Mouse (Mus musculus): Measurements from ENCODE around the gene Itgav. TPM values are rescaled to one million over a fixed set of nuclear protein-coding genes. Genes with fewer than 3 reads are reported as not detected.

The Itgav gene
- polyA plus RNA-seq, 1 experiment from 2014 or later = 26.5 TPM

- Histone ChIP-seq H3K36me3 (replicated peaks; ENCODE audit: insufficient read depth, low read length) (no peaks in the 10 kb centered on the region), H3K27me3 (ENCODE audit: insufficient read depth, low read length) (no peaks in the 10 kb centered on the region), H3K27ac (ENCODE audit: low read depth) (no peak overlapping the region), H3K4me1 (ENCODE audit: insufficient read depth) (no peaks in the 10 kb centered on the region), H3K9me3 (ENCODE audit: low read length) (peaks cover 2% of the 10 kb centered on the region), H3K4me2 (ENCODE audit: low read depth, low read length) (no peak overlapping the region), H3K4me3 (ENCODE audit: low read depth, low read length) (no peak overlapping the region), H3K9ac (replicated peaks) (no peak overlapping the region)
- no peak for TF ChIP-seq EP300 (IDR thresholded peaks at IDR 0.05; ENCODE audit: low read depth)
- TF ChIP-seq CTCF (IDR thresholded peaks at IDR 0.05; ENCODE audit: low read depth) = no peak
- WGBS (ENCODE audit: insufficient replicate concordance) = 76% methylated on average over 7 of the region's 7 CpGs
- DNase-seq (no peak), ATAC-seq (no peak)
Observed at GRCm38 (mm10) chr2:83694061-83694460, 30.1 kb upstream of the Itgav start.

GRCm38 (mm10) chr2:83695345-83696247, 28.6 kb upstream of the Itgav start:
- no peak overlapping the region for H3K4me3 ChIP-seq (ENCODE audit: low read depth, low read length)
- TF ChIP-seq CTCF (IDR thresholded peaks at IDR 0.05; ENCODE audit: low read depth) (no peak), EP300 (IDR thresholded peaks at IDR 0.05; ENCODE audit: low read depth) (no peak)
- H3K36me3 ChIP-seq (replicated peaks; ENCODE audit: insufficient read depth, low read length) = no peaks in the 10 kb centered on the region
- ATAC-seq (no peak), DNase-seq (no peak)
- no peak overlapping the region for H3K27ac ChIP-seq (ENCODE audit: low read depth)
- no peaks in the 10 kb centered on the region for H3K4me1 ChIP-seq (ENCODE audit: insufficient read depth)
- H3K9me3 ChIP-seq (ENCODE audit: low read length) = no peaks in the 10 kb centered on the region
- no peak overlapping the region for H3K4me2 ChIP-seq (ENCODE audit: low read depth, low read length)
- H3K9ac ChIP-seq (replicated peaks) = no peak overlapping the region
- H3K27me3 ChIP-seq (ENCODE audit: insufficient read depth, low read length) = no peaks in the 10 kb centered on the region
- WGBS (ENCODE audit: insufficient replicate concordance) = 60% methylated on average over 11 of the region's 11 CpGs

- no peak for ATAC-seq
- TF ChIP-seq CTCF (IDR thresholded peaks at IDR 0.05; ENCODE audit: low read depth) (peak; percentile 45), EP300 (IDR thresholded peaks at IDR 0.05; ENCODE audit: low read depth) (no peak)
Observed at GRCm38 (mm10) chr2:83698484-83698883, 25.7 kb upstream of the Itgav start.

GRCm38 (mm10) chr2:83699324-83699723, 24.9 kb upstream of the Itgav start:
- H3K4me2 ChIP-seq (ENCODE audit: low read depth, low read length) = no peak overlapping the region
- H3K36me3 ChIP-seq (replicated peaks; ENCODE audit: insufficient read depth, low read length) = no peaks in the 10 kb centered on the region
- no peak for DNase-seq
- H3K4me3 ChIP-seq (ENCODE audit: low read depth, low read length) = no peak overlapping the region
- TF ChIP-seq EP300 (IDR thresholded peaks at IDR 0.05; ENCODE audit: low read depth) = no peak
- TF ChIP-seq CTCF (IDR thresholded peaks at IDR 0.05; ENCODE audit: low read depth) = no peak
- no peak overlapping the region for H3K27ac ChIP-seq (ENCODE audit: low read depth)
- WGBS (ENCODE audit: insufficient replicate concordance) = 23% methylated on average over 1 of the region's 1 CpGs
- H3K9ac ChIP-seq (replicated peaks) = no peak overlapping the region
- H3K9me3 ChIP-seq (ENCODE audit: low read length) = no peaks in the 10 kb centered on the region
- H3K4me1 ChIP-seq (ENCODE audit: insufficient read depth) = peaks cover 2% of the 10 kb centered on the region; the same call in 1 of the 2 replicates
- ATAC-seq = 0 out of 2 replicates have a peak, but pooled peaks have one; percentile 53
- H3K27me3 ChIP-seq (ENCODE audit: insufficient read depth, low read length) = no peaks in the 10 kb centered on the region

More at GRCm38 (mm10) chr2:83698484-83698883, 25.7 kb upstream of the Itgav start:
- H3K36me3 ChIP-seq (replicated peaks; ENCODE audit: insufficient read depth, low read length) = no peaks in the 10 kb centered on the region
- H3K4me2 ChIP-seq (ENCODE audit: low read depth, low read length) = no peak overlapping the region
- H3K27ac ChIP-seq (ENCODE audit: low read depth) = no peak overlapping the region
- DNase-seq = no peak
- peaks cover 2% of the 10 kb centered on the region; the same call in 1 of the 2 replicates for H3K4me1 ChIP-seq (ENCODE audit: insufficient read depth)
- H3K4me3 ChIP-seq (ENCODE audit: low read depth, low read length) = no peak overlapping the region
- no peaks in the 10 kb centered on the region for H3K9me3 ChIP-seq (ENCODE audit: low read length)
- no peaks in the 10 kb centered on the region for H3K27me3 ChIP-seq (ENCODE audit: insufficient read depth, low read length)
- 55% methylated on average over 1 of the region's 1 CpGs for WGBS (ENCODE audit: insufficient replicate concordance)
- H3K9ac ChIP-seq (replicated peaks) = no peak overlapping the region

GRCm38 (mm10) chr2:83700667-83701066, 23.5 kb upstream of the Itgav start:
- H3K36me3 ChIP-seq (replicated peaks; ENCODE audit: insufficient read depth, low read length) = no peaks in the 10 kb centered on the region
- ATAC-seq = no peak
- no peak overlapping the region for H3K27ac ChIP-seq (ENCODE audit: low read depth)
- H3K27me3 ChIP-seq (ENCODE audit: insufficient read depth, low read length) = no peaks in the 10 kb centered on the region
- H3K9me3 ChIP-seq (ENCODE audit: low read length) = no peaks in the 10 kb centered on the region
- no peak for DNase-seq
- WGBS (ENCODE audit: insufficient replicate concordance) = 64% methylated on average over 4 of the region's 4 CpGs
- H3K9ac ChIP-seq (replicated peaks) = no peak overlapping the region
- no peak overlapping the region for H3K4me3 ChIP-seq (ENCODE audit: low read depth, low read length)
- no peak overlapping the region for H3K4me2 ChIP-seq (ENCODE audit: low read depth, low read length)
- TF ChIP-seq EP300 (IDR thresholded peaks at IDR 0.05; ENCODE audit: low read depth) (no peak), CTCF (IDR thresholded peaks at IDR 0.05; ENCODE audit: low read depth) (no peak)
- peaks cover 2% of the 10 kb centered on the region; the same call in 1 of the 2 replicates for H3K4me1 ChIP-seq (ENCODE audit: insufficient read depth)

GRCm38 (mm10) chr2:83702411-83702810, 21.8 kb upstream of the Itgav start:
- WGBS (ENCODE audit: insufficient replicate concordance) = 78% methylated on average over 7 of the region's 7 CpGs
- DNase-seq (no peak), ATAC-seq (no peak; the same call in 1 of the 2 replicates)
- Histone ChIP-seq H3K4me2 (ENCODE audit: low read depth, low read length) (no peak overlapping the region), H3K9ac (replicated peaks) (no peak overlapping the region), H3K27ac (ENCODE audit: low read depth) (no peak overlapping the region), H3K4me1 (ENCODE audit: insufficient read depth) (peaks cover 2% of the 10 kb centered on the region; the same call in 1 of the 2 replicates), H3K9me3 (ENCODE audit: low read length) (no peaks in the 10 kb centered on the region), H3K36me3 (replicated peaks; ENCODE audit: insufficient read depth, low read length) (no peaks in the 10 kb centered on the region), H3K4me3 (ENCODE audit: low read depth, low read length) (no peak overlapping the region), H3K27me3 (ENCODE audit: insufficient read depth, low read length) (no peaks in the 10 kb centered on the region)
- TF ChIP-seq EP300 (IDR thresholded peaks at IDR 0.05; ENCODE audit: low read depth) = no peak
- TF ChIP-seq CTCF (IDR thresholded peaks at IDR 0.05; ENCODE audit: low read depth) = no peak
